Mouse (Mus musculus): ENCODE results near the gene Psmc5. TPM values are rescaled to one million over a fixed set of nuclear protein-coding genes. Genes with fewer than 3 reads are reported as not detected.

The Psmc5 gene
- polyA plus RNA-seq, 1 experiment from 2014 or later, result 381 TPM

DNA sequence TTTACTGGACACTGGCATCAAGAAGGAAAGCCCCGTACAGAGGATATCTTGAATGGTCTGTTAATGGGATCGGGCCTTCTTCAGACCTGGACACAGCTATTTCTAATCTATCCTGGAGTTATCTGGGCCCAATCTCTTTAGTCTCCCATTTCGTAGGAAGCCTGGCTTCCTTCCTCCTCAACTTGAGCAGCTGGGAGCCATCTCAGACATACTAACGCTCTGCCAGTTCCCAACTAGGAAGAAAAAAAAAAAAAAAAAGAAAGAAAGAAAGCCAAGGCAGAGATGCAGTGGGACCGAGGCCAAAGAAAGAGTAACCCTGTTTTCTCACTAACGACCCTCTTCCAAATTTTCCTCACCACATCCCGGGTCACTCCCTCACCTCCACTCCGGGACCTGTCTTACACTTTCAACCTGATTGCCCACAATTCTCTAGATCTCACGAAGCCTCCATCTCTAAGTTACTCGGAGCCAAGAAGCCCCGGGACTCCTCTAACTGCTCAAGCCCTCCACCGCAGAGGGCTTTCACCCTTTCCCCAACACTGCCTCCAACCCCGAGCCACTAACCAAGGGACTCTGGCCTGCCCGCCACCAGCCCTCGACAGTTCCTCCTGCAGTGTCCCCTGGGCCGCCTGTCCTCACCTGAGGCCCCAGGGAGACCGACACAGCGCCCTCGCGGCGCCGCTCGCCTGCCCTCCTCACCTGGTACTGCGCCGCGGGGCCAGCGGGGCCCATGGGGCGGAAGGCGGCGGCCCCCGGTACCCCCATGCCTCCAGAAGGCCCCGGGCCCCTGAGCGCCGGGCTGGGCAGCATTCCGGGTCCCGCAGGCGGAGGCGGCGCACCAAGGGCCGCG lies 16.1 kb downstream of the Psmc5 start:
- Histone ChIP-seq H3K27me3 (replicated peaks) (no peaks in the 10 kb centered on the region), H3K36me3 (peaks cover 3% of the 10 kb centered on the region), H3K27ac (peak overlapping the region; percentile 72), H3K4me3 (peak overlapping the region; percentile 94), H3K9me3 (no peaks in the 10 kb centered on the region), H3K4me2 (replicated peaks) (peak overlapping the region; percentile 85), H3K9ac (peak overlapping the region; percentile 95), H3K4me1 (peaks cover 44% of the 10 kb centered on the region)
- peak; percentile 33 for ATAC-seq (ENCODE audit: low FRiP score, low read depth)
- 2% methylated on average over 41 of the region's 41 CpGs for WGBS

DNA sequence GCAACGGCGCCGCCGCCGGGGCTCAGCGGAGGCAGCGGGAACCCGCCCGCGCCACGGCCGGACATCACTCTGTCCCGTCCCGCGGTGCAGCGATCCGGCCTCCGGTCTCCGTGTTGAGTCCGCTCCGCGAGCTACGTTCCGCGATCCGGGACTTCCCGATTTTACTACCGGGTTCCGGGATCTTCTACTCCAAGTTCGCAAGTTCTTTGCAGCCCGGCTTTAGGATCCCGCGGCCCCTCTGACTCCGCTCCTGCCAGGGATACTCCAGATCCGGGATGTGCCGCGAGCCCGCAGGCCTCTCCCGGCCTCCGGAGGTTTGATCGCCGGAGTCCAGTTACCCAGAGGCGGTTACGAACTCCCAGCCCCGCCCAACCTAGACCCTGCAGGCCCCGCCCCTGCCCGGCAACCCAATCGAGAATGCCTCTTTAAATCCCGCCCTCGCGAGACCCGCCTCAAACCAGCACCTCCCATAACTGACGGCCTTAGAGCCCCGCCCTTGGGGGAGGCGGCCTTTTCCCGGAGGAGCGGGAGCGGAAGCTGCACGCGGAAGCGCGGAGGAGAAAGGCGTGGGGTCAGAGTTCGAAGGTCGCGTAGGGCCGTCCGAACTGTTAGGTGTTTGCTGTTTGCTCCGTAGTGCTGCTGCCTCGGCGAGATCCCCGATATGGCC lies 16.8 kb downstream of the Psmc5 start, which contains the start of gene Smarcd2:
Gene Smarcd2 (minus strand): TSS at position 329 of the 667 bp plus-strand sequence.
- ATAC-seq (ENCODE audit: low FRiP score, low read depth), result peak; percentile 91
- H3K4me3 ChIP-seq, result peak within 1 kb of the TSS; percentile 94
- peak within 1 kb of the TSS; percentile 95 for H3K9ac ChIP-seq
- no peaks in the 10 kb centered on the region for H3K27me3 ChIP-seq (replicated peaks)
- H3K4me2 ChIP-seq (replicated peaks), result peak within 1 kb of the TSS; percentile 85
- under 1% methylated on average over 72 of the region's 72 CpGs for WGBS
- no peaks in the 10 kb centered on the region for H3K36me3 ChIP-seq
- no peaks in the 10 kb centered on the region for H3K9me3 ChIP-seq
- peaks cover 37% of the 10 kb centered on the region for H3K4me1 ChIP-seq
- H3K27ac ChIP-seq, result peak within 1 kb of the TSS; percentile 72

DNA sequence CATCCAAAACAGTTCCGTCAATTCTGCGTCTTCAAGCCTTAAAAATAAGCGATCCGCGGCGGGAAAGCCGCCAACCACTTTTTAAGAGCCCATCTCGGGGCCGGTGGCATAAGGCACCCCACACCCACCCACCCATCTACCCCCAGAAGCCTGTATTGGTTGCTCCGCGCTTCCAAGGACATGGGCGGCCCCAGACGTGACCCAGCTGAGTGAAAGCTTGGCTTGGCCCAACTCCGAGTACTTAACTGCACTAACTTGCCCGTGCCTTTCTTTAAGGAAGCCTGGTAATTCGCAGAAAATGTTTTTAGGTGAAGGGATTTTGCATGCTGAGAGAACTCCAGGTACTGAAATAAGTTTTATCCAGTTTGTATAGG lies 17.3 kb downstream of the Psmc5 start:
- H3K4me2 ChIP-seq (replicated peaks), result peak overlapping the region; percentile 85
- H3K36me3 ChIP-seq, result no peaks in the 10 kb centered on the region
- peak; percentile 38; the same call in 1 of the 2 replicates for ATAC-seq (ENCODE audit: low FRiP score, low read depth)
- H3K4me3 ChIP-seq, result peak overlapping the region; percentile 94
- no peak overlapping the region for H3K27ac ChIP-seq
- peaks cover 32% of the 10 kb centered on the region for H3K4me1 ChIP-seq
- H3K9me3 ChIP-seq, result no peaks in the 10 kb centered on the region
- peak overlapping the region; percentile 95 for H3K9ac ChIP-seq
- H3K27me3 ChIP-seq (replicated peaks), result 0 out of 2 replicates have a peak, but pooled peaks cover 2% of the 10 kb centered on the region
- WGBS, result 20% methylated on average over 16 of the region's 16 CpGs

DNA sequence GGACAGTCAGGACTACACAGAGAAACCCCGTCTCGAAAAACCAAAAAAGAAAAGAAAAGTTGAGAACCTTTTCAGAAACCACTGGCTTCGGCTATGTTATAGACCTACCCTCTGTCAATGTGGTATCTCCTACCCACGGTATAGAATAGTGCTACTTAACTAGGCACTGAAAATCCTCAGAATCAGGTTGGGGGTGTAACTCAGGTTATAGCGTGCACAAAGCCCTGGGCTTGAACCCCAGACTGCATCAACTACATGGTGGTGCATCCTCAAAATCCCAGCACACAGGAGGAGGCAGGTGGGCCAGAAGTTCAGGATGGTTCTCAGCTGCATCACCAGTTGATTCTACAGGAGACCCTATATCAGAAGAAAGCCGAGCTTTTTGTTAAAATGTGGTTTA lies 17.9 kb downstream of the Psmc5 start:
- Histone ChIP-seq H3K9me3 (no peaks in the 10 kb centered on the region), H3K27me3 (replicated peaks) (0 out of 2 replicates have a peak, but pooled peaks cover 2% of the 10 kb centered on the region), H3K4me2 (replicated peaks) (peak overlapping the region; percentile 85; the same call in 1 of the 2 replicates), H3K27ac (no peak overlapping the region), H3K4me1 (peaks cover 26% of the 10 kb centered on the region), H3K36me3 (no peaks in the 10 kb centered on the region), H3K4me3 (no peak overlapping the region), H3K9ac (no peak overlapping the region)
- no peak for ATAC-seq (ENCODE audit: low FRiP score, low read depth)
- 95% methylated on average over 6 of the region's 6 CpGs for WGBS

DNA sequence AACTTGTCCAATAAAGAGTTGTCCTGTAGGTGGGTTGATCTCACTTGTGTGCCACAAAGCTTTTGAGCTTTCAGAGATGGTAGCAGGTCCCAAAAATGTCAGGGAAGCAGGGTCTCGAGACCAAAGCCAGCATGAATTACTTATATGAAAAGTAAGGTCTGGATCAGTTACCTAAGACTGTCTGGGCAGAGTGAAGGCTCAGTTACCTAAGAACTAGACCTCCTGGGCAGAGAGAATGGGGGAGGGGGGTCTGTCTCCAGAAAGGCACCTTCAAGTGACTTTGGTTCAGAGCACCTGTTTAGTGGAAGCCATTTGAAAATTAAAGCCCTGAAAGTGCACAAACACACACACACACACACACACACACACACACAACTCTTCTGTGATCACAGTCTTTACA lies 18.4 kb downstream of the Psmc5 start:
- Histone ChIP-seq H3K27me3 (replicated peaks) (0 out of 2 replicates have a peak, but pooled peaks cover 2% of the 10 kb centered on the region), H3K4me1 (peaks cover 21% of the 10 kb centered on the region), H3K9me3 (no peaks in the 10 kb centered on the region), H3K9ac (no peak overlapping the region), H3K36me3 (no peaks in the 10 kb centered on the region), H3K4me2 (replicated peaks) (no peak overlapping the region), H3K4me3 (no peak overlapping the region), H3K27ac (no peak overlapping the region)
- WGBS, result 93% methylated on average over 1 of the region's 1 CpGs
- no peak for ATAC-seq (ENCODE audit: low FRiP score, low read depth)

DNA sequence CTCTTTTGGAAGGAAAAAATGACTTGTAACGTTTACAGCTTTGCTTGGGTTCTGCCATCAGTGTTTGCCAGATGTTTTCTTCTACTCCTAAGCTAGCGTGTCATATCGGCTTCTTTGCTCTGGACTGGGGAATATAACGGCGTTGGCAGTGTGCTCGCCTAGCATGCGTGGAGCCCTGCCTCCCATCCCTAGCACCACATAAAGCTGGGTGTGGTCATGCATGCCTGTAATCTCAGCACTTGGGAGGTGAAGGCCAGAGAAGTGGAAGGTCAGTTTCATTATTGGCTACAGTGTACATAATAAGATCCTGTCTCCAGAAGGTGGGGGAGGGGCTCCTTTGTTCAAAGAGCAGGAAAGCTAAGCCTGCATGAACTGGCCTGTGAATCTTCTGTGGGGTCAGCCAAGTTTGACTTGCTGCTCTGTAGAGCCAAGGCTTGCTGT lies 19.0 kb downstream of the Psmc5 start:
- Histone ChIP-seq H3K4me2 (replicated peaks) (no peak overlapping the region), H3K4me3 (no peak overlapping the region), H3K27me3 (replicated peaks) (0 out of 2 replicates have a peak, but pooled peaks cover 2% of the 10 kb centered on the region), H3K9ac (no peak overlapping the region), H3K27ac (no peak overlapping the region), H3K9me3 (no peaks in the 10 kb centered on the region), H3K4me1 (peaks cover 18% of the 10 kb centered on the region), H3K36me3 (no peaks in the 10 kb centered on the region)
- no peak for ATAC-seq (ENCODE audit: low FRiP score, low read depth)
- 90% methylated on average over 7 of the region's 7 CpGs for WGBS

DNA sequence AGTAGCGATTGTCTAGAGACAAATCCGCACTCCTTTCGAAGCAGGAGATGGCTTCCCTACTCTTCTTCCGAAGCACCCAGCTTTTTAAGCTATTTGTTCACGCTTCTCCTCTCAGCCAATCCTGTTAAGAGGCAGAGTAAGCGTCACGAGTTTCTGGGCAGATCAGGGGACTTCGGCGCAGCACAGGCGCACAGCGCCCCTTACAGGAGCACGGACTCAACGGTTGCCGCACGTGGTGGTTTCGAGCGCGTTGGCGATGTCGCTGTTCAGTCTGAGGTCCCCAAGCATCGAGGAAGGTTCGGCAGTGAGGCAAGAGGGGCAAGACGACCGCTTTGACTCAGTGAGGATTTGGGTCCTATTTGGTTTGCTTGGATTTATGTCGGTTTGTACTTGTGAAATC lies 20.5 kb downstream of the Psmc5 start, which contains the start of gene Tcam1:
Gene Tcam1 (plus strand): TSS at position 219 of the 400 bp plus-strand sequence.
- Histone ChIP-seq H3K4me2 (replicated peaks) (peak within 1 kb of the TSS; percentile 50), H3K4me3 (no peak within 1 kb of the TSS), H3K36me3 (no peaks in the 10 kb centered on the region), H3K9me3 (no peaks in the 10 kb centered on the region), H3K27me3 (replicated peaks) (0 out of 2 replicates have a peak, but pooled peaks cover 2% of the 10 kb centered on the region), H3K9ac (no peak within 1 kb of the TSS), H3K27ac (no peak within 1 kb of the TSS), H3K4me1 (peaks cover 6% of the 10 kb centered on the region)
- peak; percentile 27; the same call in 1 of the 2 replicates for ATAC-seq (ENCODE audit: low FRiP score, low read depth)
- 12% methylated on average over 25 of the region's 25 CpGs for WGBS

DNA sequence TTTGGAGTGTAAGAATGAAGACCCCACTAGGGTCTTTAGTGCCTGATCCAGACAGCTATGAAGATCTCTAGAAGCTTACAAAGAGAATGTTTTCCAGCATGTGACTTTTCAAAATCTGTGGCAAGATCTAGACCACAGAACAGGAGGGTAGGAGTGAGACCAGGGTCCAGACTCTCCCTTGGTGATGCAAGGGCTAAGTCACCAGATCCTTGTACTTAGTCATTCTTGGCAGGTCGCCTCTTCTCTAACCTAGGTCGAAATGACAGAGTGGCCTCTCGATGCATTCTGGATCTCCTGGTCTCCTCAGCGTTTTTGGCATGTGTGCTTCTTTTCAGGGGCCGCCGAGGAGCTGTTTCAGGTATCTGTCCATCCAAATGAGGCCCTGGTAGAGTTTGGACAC lies 26.5 kb downstream of the Psmc5 start:
- H3K9ac ChIP-seq, result no peak overlapping the region
- H3K4me3 ChIP-seq, result no peak overlapping the region
- H3K27ac ChIP-seq, result no peak overlapping the region
- no peak for ATAC-seq (ENCODE audit: low FRiP score, low read depth)
- no peaks in the 10 kb centered on the region for H3K9me3 ChIP-seq
- H3K27me3 ChIP-seq (replicated peaks), result 0 out of 2 replicates have a peak, but pooled peaks cover 2% of the 10 kb centered on the region
- H3K4me1 ChIP-seq, result no peaks in the 10 kb centered on the region
- WGBS, result 83% methylated on average over 6 of the region's 6 CpGs
- H3K36me3 ChIP-seq, result no peaks in the 10 kb centered on the region
- H3K4me2 ChIP-seq (replicated peaks), result no peak overlapping the region

DNA sequence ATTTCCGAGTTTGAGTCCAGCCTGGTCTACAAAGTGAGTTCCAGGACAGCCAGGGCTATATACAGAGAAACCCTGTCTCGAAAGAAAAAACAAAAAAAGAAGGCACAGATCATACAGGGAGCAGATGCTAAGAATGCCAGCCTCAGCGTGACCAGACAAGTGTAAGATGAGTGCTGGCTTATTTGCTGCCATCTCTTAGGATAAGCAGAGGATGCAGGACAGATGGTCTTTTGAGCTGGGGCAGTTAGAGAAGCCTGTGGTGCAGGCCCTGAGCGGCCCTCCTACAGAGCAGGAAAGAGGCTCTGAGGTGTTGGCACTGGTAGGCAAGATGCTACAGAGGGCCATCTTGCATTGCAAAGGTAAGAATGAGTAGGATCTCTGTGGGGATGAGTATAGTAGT lies 27.4 kb downstream of the Psmc5 start:
- no peaks in the 10 kb centered on the region for H3K27me3 ChIP-seq (replicated peaks)

DNA sequence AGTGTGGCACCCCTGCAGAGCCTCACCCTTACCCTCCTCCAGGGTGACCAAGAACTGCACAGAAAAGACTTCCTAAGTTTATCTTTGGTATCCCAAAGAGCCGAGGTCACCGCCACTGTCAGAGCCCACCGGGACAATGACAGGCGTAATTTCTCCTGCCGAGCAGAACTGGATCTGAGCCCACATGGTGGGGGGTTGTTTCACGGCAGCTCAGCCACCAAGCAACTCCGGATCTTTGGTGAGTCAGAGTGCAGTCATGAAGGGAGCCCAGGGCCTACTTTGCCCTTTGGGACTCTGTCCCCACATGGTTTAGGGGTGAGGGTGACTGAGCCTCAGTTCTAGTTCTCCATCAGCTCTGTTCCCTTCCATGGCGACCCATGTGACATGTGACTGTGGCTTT lies 28.2 kb downstream of the Psmc5 start:
- Histone ChIP-seq H3K4me2 (replicated peaks) (no peak overlapping the region), H3K27me3 (replicated peaks) (no peaks in the 10 kb centered on the region), H3K27ac (no peak overlapping the region), H3K4me1 (no peaks in the 10 kb centered on the region), H3K36me3 (no peaks in the 10 kb centered on the region), H3K9me3 (no peaks in the 10 kb centered on the region), H3K9ac (no peak overlapping the region), H3K4me3 (no peak overlapping the region)
- ATAC-seq (ENCODE audit: low FRiP score, low read depth), result no peak
- 64% methylated on average over 8 of the region's 8 CpGs for WGBS

More for the DNA sequence above, 27.4 kb downstream of the Psmc5 start:
- Histone ChIP-seq H3K4me1 (no peaks in the 10 kb centered on the region), H3K4me2 (replicated peaks) (no peak overlapping the region), H3K9me3 (no peaks in the 10 kb centered on the region), H3K27ac (no peak overlapping the region), H3K36me3 (no peaks in the 10 kb centered on the region), H3K9ac (no peak overlapping the region), H3K4me3 (no peak overlapping the region)
- 84% methylated on average over 4 of the region's 4 CpGs for WGBS
- ATAC-seq (ENCODE audit: low FRiP score, low read depth), result no peak

DNA sequence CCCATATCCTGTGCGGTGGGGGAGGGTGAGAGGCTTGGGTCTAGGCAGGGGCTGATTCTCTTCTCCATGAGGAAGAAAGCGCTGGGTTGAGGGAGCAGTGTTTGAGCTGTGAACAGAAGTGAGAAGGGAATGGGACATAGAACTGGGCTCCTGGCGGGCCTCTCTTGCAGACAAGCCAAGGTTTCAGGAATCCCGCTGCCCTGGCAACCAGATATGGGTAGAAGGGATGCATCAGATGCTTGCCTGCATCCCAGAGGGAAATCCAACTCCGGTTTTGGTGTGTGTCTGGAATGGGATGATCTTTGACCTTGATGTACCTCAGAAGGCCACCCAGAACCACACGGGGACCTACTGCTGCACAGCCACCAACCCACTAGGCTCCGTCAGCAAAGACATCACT lies 30.3 kb downstream of the Psmc5 start:
- no peak overlapping the region for H3K9ac ChIP-seq
- no peak overlapping the region for H3K4me2 ChIP-seq (replicated peaks)
- H3K9me3 ChIP-seq, result no peaks in the 10 kb centered on the region
- WGBS, result 93% methylated on average over 7 of the region's 7 CpGs
- H3K27me3 ChIP-seq (replicated peaks), result no peaks in the 10 kb centered on the region
- no peak for ATAC-seq (ENCODE audit: low FRiP score, low read depth)
- H3K27ac ChIP-seq, result no peak overlapping the region
- H3K4me3 ChIP-seq, result no peak overlapping the region
- no peaks in the 10 kb centered on the region for H3K36me3 ChIP-seq
- H3K4me1 ChIP-seq, result no peaks in the 10 kb centered on the region

DNA sequence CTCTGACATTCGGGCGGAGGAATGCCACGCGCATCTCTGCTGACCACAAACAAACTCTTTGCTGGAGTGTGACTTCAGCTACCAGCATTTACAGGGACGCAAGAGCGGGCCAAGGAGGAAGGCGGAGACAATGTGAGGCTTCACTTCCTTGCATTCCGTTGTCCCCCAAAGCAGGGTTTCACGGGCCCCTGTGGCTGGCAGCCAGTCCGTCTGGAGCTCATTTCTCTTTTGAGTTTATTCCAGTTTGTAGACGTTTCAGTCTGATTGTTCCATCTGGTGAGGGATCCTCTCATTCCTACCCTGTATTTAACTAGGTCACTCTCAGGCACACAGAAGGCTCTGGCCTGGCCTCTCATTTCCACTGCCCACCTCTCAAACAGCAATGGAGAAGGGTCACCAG lies 31.0 kb downstream of the Psmc5 start:
- Histone ChIP-seq H3K4me2 (replicated peaks) (no peak overlapping the region), H3K9me3 (no peaks in the 10 kb centered on the region), H3K36me3 (no peaks in the 10 kb centered on the region), H3K27me3 (replicated peaks) (no peaks in the 10 kb centered on the region), H3K27ac (no peak overlapping the region), H3K4me3 (no peak overlapping the region), H3K9ac (no peak overlapping the region), H3K4me1 (no peaks in the 10 kb centered on the region)
- no peak for ATAC-seq (ENCODE audit: low FRiP score, low read depth)
- WGBS, result 75% methylated on average over 11 of the region's 11 CpGs

Data from neural tube, embryonic 12.5 days (tissue).